Mouse (Mus musculus): ENCODE measurements around the gene Gm17606.

Gene Gm17606

DNA sequence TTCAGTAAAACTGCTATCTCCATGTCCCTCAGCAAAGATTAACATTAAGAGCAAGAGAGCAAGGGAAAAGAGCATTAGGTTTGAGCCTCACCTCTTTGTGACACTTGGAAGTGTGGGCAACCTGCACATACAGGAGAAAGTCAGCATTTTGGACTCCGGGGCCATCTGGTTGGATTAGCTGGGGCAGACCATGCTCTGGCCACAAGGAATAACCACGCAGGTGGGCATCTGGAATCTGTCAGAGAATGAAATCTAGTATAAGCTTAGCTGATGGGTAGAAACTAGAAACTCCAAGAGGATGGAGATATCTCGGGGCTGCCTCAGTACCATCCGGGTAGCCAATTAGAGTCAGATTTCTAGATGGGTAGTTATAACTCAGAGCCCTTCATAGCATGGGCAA, 56.0 kb downstream of the Gm17606 start:
- in situ Hi-C loops (cut with MboI; ENCODE audit: low pct_unique_long_range_greater_than_20kb in 1 of 2, low sequenced_read_pairs in 2 of 2, unreplicated experiment in 1 of 2), result no loop called here
